Mouse (Mus musculus): ENCODE data around the gene Tm6sf2.
"Not testable (repeated sequence)": the region's sequence is repeated elsewhere in the genome, so short reads cannot be mapped to it uniquely, and the experiment has no call there.

The Tm6sf2 gene

DNA sequence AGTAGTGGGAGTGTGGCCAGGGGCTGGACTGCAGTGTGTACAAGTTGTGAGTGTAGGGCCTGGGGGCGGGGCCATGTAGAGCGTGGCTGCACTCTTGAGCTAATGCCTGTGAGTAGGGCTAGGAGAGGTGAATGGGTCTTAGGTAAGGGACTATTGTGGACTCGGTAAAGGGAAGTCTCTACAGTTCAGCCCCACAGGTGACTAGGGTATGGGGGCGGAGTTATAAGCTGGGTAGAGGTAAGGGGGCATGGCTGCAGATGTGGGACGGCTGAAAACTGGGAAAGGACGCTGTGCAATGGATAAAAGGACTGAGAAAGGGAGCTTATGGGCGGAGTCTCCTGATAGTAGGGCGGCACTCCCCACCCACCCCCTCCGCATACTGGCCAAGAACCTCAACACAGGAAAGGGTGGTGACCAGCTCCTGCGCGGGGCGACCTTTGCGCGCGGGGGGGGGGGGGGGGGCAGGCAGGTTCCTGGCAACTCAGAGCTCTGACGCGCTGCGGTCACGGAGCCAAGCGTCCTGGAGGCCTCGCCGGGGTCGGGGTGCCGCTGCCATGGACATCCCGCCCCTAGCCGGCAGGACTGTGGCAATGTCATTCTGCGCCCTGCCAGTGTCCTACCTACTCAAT is at the start of gene Tm6sf2:
Gene Tm6sf2, plus strand, starts transcription at position 484 of the 629 bp plus-strand sequence.
- peak; percentile 13 for DNase-seq

DNA sequence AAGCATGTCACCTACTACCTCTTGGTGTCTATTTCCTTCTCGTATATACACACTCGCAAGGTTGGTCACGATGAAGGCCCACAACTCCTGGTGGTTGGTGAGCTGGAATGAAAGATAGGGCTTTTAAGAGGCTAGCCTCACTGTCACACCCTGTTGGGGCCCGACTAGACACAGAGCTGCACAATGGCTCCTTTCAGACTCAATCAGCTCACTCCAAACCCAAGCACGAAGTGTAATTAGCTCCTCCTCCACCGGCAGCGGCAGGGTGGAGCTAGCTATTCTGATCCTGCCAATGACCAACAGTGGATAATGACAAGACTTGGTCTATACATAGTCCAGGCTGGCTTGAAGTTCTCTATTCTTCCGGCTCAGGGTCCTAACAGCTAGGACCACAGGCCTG is 49.1 kb upstream of the Tm6sf2 start:
- DNase-seq = peak; percentile 59

- DNase-seq = no peak
These were observed 46.6 kb upstream of the Tm6sf2 start for GRCm38 (mm10) chr8:70026151-70026550.

GRCm38 (mm10) chr8:70030255-70030654 is 42.5 kb upstream of the Tm6sf2 start:
- no peak for DNase-seq

DNA sequence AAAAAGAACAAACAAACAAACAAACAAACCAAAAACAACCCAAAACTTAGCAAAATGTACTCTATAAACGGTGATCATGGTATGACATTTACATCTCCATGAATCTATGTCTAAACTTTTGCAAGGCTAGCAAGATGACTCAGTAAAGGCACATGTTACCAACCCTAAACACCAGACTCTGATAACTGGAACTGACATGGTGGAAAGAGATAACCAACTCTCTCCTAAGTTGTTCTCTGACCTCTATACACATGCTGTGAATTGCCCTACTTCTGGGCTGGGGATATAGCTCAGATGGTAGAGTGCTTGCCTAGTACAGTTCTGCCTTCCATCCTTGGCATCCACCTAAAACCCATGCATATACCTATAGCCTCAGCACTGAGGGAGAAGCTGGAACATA is 34.7 kb upstream of the Tm6sf2 start:
- DNase-seq = no peak

GRCm38 (mm10) chr8:70041885-70042546 is 30.7 kb upstream of the Tm6sf2 start:
- no peak for DNase-seq

DNA sequence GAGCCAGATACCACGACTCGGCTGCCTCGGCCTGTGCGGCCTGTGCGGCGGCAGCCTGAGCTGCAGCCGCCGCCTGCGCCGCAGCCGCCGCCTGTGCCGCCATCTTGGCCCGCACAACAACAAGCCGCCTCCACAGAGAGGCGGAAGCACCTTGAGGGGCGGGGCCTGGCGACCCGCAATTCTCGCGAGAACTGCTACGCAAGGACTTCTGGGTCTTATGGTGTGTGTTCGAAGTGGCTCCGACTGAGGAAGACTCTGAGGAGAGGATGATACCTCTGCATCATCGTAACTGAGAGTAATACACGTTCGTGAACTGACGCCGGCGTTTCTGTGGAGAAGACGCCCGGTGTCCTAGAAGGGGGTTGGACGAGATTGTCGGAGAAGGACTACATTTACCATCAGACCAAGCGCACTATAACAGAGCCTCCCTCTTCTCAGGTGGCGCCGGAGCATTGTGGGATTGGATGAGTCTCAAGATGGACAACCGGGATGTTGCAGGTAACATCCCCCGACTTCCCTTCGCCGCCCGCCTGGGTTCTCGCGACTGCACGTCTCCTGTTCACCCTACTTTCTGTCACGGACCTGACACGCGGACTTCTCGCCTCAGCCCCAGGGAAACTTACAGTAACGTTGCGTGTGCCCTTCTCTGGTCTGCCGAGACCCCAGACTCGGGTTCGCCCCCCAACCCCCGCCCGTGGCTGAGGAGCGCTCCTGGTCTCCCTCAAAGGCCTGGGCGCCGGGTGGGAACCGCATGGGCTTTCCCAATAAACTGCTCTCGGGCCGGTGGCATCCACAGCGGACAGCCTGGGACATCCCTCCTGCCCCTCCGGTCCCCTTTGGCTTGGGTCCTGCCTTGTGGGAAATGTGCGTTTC is 29.9 kb upstream of the Tm6sf2 start, which contains the start of the genes Mau2 and Sugp1:
Gene Mau2, minus strand, starts transcription at position 152 of the 873 bp plus-strand sequence.
Gene Sugp1, plus strand, starts transcription at position 231 of the 873 bp plus-strand sequence.
- peak; percentile 98 for DNase-seq

GRCm38 (mm10) chr8:70043996-70044395 is 28.7 kb upstream of the Tm6sf2 start:
- no peak for DNase-seq

DNA sequence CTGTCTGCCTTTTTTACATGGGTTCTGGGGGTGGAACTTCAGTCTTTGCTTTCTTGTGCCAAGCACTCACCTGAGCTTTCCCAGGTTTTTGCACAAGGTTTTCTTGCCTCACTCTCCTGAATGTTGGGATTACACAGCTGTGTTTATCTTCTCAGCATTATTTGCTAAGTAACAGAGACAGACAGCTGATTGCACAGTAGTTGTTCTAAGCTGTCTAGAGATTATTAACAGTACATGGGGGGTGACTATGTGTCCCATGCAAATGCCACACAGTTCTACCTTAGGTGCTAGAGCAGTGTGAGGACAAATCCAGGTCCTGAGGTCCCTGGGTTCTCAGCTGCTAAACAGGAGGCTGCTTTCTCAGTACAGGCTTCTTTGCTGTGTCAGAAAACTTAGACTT is 23.1 kb upstream of the Tm6sf2 start:
- no peak for DNase-seq

- not testable (repeated sequence) for DNase-seq
These were observed 22.3 kb upstream of the Tm6sf2 start for GRCm38 (mm10) chr8:70050434-70050833.

DNA sequence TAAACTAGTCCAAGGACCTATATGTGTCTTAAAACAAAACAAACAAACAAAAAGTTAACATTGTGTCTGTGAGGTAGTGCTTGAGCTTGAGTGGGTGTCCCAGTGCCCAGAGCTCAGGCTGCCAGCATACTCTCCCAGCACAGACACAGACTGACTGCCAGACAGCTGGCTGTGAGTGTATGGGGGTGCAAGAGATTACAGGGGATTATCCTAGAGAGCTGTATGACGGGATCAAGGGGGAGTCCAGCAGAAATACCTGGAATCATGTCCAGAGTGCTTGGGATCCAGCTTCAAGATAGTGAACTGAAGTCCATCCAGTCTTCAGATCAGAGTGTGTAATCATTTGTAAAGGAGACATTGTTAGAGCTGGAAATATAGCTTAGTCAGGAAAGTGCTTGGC is 15.0 kb upstream of the Tm6sf2 start:
- DNase-seq = peak; percentile 60

- no peak for DNase-seq
These were observed 786 bp upstream of the Tm6sf2 start for GRCm38 (mm10) chr8:70071836-70072440.

GRCm38 (mm10) chr8:70073120-70073519 is 396 bp downstream of the Tm6sf2 start:
- DNase-seq = no peak

DNA sequence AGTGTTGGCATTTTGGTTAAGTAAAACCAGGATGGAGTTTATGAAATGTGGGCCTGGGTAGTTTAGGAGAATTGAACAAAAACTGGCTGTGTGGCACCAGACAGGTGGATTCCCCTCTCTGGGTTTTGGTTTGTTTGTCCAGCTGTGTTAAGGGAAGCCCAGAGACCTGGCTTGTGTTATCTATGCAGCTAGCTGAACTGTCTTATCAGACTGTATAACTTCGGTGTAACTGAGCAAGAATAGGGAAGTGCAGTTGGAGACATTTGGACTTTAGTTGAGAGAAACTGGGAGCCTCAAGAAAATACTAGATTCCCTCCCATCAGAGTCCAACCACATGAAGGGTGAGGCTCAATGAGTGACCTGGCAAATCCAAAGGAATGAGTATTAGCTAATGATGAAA is 958 bp downstream of the Tm6sf2 start:
- no peak for DNase-seq

DNA sequence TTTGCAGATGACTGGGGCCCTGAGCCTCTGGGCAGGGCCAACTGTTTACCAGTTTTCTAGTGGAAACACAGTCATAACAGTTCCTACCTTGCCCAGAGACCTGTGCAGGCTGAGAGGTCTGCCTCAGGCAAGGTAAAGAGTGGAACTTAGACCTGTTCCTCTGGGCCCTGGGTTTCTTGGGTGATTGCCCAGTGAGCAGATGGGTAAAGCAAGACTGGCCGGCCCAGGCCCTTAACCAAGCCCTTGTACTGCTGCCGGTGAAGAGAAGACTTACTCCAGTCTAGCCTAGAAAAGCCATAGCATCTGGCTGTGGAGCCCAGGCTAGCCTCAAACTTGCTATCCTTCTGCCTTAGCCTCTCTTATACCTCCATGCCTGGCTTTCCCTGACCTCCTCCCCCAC is 9.3 kb downstream of the Tm6sf2 start:
- DNase-seq = no peak

DNA sequence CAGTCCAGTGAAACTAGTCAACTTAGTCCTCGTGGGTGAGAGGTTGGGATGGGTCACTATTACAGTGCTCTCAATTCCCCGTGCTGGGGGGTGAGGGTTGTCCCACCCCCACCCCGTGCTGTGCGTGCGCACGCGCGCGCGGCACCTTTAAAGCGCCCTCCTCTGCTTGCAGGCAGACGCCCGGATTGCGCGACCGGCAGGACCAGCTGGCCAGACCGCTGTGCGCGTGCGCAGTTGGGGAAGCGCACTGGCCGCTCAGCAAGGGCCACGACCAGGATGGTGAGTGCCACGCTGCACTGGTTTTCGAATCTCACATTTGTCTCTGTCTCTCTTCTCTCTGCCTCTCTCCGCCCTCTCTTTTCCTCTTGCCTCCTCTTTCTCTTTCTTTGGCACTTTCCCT is 10.6 kb downstream of the Tm6sf2 start, which contains the start of gene Hapln4:
Gene Hapln4, plus strand, starts transcription at position 173 of the 400 bp plus-strand sequence.
- DNase-seq = peak; percentile 78

- DNase-seq = peak; percentile 67
These were observed 11.7 kb downstream of the Tm6sf2 start for GRCm38 (mm10) chr8:70084191-70085065.

GRCm38 (mm10) chr8:70086151-70086550 is 13.4 kb downstream of the Tm6sf2 start:
- DNase-seq = no peak

- DNase-seq = no peak
These were observed 14.5 kb downstream of the Tm6sf2 start for GRCm38 (mm10) chr8:70087237-70087636.

DNA sequence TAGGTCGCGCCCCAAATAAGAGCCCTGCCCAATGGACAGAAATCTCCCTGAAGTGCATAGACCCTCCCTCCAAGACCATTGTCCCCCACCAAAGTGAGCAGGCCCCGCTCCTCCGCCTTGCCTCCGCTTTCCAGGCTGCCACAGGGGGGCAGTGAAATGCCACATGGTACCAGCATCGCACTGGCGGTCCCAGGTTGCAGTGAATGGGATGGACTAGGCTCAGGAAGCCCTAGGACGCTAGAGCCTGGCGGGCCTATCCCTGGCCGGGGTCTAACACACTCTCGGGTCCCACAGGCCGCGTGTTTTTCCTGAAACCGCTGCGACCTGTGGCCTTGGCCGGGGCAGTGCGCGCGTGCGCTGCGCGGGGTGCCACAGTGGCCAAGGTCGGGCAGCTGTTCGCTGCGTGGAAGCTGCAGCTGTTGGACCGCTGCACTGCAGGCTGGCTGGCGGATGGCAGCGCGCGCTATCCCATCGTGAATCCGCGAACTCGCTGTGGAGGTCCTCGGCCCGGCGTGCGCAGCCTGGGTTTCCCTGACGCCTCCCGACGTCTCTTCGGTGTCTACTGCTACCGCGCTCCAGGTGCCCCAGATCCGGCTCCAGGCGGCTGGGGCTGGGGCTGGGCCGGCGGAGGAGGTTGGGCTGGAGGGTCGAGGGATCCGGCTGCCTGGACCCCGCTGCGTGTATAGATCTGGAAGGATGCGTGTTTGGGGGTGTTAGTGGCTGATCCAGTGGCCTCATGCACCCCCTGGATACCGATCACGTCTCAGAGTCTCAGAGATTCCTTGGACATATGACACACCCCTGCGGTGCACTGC is 15.3 kb downstream of the Tm6sf2 start:
- peak; percentile 71 for DNase-seq
